Mouse (Mus musculus) A20 (cell line): Measurements from ENCODE around the gene Apol10a.
A peak's percentile ranks its signal among the peaks of the same experiment; 100 is the strongest.
"Not testable (repeated sequence)": the region's sequence is repeated elsewhere in the genome, so short reads cannot be mapped to it uniquely, and the experiment has no call there.

Source experiments
- DNase-seq: peaks from one replicate; pipeline ENCODE4 v3.0.0-alpha.2; 2011; ENCODE audit warnings: low read depth, low spot score

The Apol10a gene

DNA sequence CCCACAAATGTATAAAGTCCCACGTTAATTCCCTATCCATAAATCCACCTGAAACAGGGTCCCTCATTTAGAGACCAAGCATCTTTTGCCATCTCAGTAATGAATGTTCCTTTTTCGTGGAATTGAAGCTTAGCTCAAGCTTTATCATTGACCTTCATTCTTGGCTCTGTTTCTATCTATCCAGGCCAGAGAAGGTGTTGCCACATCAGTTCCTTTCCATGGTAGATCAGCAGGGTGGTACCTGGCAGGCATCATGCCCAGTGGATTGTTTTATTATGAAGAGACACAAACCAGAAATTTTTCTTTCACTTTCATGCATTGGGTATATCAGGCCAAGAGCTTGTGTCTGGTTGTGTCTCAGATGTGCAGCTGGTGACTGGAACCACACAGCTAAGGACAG is at the start of gene Apol10a:
Gene Apol10a, plus strand, starts transcription at position 355 of the 400 bp plus-strand sequence.
- DNase-seq: not testable (repeated sequence)

DNA sequence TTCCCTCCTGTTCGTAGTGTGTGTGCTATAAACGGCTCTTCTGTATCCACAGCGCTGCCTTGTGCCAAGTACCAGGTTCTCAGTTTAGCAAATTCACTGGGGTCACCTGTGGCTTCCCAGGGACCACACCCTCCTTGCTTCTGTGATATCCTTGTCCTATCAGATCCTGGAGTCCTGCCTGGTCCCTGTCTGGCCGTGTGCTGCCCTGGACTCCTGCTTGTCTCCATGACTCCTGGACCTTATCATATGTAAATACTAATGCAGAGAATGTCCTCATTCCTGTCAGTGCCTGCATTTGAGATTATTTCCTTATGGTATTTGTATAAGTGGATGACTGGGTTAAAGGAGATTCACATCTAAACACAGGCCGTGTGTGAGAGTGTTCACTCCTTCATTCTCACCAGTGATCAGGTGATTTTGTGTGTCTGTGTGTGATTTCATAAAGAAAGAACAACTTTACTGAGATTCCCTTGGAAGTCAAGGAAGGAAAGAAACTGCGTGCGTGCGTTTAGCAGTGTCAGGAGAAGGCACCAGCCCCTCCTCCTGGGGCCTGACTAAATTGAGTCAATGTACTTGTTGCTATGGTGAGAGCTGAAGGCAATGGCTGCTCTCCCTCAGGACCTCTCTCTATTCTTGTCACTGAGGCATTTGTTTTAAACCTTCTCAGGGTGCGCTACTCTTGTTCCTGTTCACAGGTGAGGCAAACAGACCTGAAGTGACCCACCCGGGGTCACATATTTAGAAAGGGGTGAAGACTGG is 48.0 kb upstream of the Apol10a start:
- DNase-seq: not testable (repeated sequence)

DNA sequence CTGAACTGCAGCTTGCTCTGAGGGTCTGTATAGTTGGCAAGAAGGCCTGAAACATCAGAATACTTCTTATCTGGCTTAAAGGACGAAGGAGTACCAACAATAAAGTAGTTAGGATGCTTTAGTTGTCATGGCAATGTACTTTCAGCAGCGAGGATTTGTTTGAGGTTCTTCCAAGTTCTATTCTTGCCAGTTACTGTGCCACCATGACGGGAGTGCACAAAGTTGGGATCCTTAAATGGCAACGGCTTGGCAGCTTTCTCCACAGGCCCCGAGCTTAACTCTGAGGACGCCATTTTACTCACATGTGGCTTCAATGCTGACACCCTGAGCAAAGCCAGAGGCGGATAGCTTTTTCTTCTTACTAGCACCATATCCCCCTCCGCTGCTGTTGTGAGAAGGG is 32.1 kb upstream of the Apol10a start:
- DNase-seq: not testable (repeated sequence)

DNA sequence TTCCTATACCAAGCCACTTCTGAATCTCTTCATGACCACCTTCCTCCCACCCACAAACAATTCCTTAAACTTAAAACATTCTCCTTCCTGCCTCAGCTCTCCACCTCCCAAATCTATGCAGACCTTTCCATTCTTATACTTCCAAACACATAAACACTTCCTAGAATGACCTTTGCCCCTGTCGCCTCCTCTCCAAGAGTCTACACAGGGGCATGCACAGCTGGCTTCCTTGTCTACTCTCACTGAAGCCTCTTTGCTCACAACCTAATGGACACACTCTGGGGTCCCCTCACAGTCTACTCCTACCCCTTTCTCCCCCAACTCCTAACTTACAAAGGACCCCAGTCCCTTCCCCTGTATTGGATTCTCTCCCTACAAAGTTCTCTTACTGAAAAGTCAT is 31.2 kb upstream of the Apol10a start:
- DNase-seq: not testable (repeated sequence)

DNA sequence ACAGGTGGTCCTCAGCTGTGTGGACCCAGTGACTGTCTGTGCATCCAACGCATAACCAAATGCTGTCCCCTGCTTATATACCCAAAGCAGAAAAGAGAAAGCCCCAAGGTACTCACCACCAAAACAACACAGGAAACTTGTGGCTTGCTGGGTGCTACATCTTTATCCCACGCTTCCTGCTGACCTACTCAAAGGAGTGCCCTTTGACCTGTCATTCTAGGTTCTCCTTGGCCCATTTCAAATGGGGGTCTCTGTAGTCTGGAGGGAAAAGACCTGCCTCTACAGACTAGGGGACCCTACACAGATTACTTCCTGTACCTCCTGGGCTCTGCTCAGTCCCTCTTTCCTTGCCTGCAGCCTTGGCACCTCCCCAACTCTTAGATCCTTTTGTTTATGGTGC is 29.5 kb upstream of the Apol10a start, which contains the start of gene Apol7b:
Gene Apol7b, minus strand, starts transcription at position 101 of the 400 bp plus-strand sequence.
- not testable (repeated sequence) for DNase-seq

DNA sequence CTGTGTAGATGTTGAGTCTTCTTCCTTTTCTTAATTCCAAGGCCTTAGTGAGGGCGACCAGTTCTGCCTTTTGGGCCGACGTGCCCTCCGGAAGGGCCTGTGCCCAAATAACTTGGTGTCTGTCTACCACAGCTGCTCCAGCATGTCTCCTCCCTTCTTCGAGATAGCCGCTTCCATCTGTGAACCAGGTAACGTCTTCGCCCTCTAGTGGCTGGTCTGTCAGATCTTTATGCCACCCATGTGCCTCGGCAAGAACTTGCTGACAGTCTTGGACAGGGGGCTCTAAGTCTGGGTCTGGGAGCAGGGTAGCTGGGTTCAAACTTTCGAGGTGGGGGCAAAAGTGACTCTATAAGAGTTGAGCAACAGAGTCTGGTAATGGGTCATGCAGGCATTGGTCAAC is 26.9 kb upstream of the Apol10a start:
- peak; percentile 30 for DNase-seq

DNA sequence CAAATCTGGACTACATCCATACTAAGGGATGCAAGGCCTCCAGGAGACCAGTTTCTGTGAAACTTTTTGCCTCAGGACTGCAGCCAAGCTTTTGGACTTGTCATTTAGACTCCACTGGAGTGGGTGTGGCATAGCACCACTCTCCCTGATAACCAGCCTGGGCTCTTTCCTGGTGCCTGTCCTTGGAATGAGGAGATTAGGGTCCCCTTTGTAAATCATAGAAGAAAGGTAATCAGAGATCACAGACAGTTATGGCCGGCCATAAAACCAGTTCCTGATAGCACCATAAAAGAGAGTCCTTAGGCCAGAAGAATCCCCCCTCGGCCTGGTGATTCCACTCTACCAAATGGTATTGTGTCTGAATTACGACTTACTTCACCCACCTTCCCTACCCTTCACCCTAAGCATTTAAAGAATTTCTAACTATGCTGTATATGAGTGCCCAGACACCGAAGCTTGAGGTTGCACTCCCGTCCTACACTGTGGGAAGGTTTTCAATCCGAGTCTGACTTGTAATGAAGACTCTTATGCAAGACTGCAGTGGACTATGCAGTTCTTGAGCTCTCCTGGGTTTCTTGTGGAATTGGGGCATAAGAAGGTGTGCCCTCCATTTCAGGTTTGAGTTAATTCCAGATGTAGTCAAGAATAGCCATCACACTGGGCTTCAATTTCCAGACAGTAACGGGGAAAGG is 2.0 kb upstream of the Apol10a start:
- DNase-seq: not testable (repeated sequence)

DNA sequence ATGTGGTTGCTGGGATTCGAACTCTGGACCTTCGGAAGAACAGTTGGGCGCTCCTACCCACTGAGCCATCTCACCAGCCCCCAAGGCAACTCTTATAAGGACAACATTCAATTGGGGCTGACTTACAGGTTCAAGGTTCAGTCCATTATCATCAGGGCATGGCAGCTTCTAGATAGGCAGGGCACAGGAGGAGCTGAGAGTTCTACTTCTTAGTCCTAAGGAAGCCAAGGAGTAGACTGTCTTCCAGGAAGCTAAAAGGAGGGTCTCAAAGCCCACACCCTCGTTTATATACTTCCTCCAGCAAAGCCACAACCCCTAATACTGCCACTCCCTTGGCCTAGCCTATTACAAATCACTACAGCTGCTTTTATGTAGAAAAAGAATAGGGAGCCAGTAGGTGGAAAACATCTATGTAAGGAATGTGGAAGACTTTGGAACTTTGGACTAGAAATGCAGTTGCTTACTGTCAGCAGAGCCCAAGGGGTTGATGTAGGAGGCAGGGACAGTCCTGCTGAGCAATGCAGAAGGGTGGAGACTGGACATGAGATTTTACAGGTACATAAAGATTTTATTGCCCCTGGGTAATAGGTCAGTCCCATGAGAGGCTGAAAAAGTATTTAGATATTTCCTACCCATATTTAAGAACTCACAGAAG is 5.4 kb downstream of the Apol10a start:
- no peak for DNase-seq

DNA sequence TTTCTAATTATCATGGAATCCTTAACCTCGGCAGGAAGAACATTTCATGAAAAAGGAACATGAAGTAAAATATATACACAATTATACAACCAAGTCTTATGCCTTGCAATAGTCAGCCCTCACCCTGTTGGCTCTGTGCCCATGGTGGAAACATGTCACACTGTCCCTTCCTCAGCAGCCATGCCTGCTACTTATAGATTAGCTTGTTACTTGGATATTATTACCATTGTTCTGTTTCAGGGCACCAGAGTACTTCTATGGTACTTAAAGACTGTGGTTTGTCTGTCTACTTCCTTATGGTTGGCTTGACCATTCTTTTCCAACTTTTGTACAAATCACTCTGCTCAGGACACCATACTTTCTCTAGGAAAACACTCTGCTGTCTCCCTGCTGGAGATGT is 16.3 kb downstream of the Apol10a start:
- not testable (repeated sequence) for DNase-seq

DNA sequence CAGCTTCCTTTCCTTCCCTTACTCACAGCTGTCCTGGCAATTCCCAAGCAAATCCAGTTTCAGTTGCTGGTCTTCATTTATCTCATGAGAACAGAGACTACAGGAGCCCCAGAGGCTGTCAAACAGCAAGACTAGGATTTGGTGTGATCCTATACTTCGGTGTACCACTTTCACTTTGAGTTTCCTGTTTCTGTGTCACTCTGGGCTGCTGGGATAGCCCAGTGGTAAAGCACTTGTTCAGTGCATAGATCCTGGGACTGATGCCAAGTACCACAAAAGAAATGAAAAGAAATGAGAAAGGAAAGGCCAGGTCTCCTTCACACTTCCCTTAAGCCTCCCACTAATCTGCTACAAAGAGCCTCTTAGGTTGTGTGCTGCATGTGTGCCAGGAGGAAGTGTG is 17.8 kb downstream of the Apol10a start:
- DNase-seq: not testable (repeated sequence)

DNA sequence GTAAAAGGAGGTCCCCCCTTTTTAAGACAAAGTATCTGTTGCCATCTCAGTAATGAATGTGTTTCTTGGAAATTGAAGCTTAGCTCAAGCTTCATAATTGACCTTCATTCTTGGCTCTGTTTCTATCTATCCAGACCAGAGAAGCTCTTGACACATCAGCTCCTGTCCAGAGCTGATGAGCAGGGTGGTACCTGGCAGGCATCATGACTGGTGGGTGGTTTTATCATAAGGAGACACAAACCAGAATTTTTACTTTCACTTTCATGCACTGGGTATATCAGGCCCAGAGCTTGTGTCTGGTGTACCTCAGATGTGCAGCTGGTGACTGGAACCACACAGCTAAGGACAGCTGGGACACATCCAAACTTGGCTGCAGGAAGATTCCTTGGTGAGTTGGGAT is 31.1 kb downstream of the Apol10a start, which contains the start of gene Apol11a:
Gene Apol11a, plus strand, starts transcription at position 306 of the 400 bp plus-strand sequence.
- DNase-seq: not testable (repeated sequence)

DNA sequence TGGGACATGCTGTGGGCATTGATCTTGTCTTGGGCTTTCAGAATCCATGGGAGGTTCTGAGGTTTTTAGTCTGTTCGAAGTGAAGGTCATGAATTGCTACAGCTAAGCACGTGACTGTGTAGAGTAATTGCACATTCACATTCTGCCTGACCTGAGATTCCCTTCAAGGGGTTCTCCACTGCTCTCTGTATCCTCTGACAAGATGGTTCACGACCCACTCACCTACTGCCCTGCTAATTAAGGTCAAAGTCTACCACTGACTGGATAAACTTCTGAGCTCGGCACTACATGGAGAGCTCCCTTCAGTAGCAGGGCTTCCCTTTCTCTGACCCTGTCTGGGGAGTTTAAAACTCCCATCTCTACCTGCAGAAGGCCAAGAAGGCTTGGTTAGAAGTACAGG is 43.7 kb downstream of the Apol10a start:
- DNase-seq: not testable (repeated sequence)

DNA sequence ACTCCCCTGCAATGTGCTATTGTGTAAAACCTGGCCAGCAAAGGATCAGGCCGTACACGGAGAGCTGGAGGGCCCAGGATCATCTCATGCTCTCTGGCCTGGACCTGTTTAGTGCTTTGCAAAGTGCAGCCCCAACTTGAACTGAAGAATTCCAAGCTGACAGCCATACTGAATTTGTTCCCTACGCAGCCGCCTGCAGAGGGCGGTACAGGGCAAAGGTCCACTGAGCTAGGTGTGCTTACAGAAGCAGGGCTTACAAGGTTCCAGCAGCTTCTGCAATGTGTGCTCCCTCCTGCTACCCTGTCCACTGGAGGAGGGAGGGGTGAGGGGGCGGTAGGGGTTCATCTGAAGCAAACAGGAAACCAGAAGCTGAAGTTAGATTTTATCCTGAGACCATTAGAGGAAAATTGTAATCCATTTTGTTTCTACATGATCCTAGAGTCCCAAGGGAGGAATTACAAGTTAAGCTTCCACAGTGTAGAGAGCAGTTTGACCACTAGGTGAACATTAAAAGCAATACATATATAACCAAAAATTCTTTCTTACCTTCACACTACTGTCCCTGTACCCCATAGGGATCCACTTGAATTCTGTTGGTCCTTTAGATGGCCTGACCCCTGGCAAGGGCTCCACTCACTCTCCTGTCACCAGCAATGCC is 46.5 kb downstream of the Apol10a start:
- DNase-seq: not testable (repeated sequence)

DNA sequence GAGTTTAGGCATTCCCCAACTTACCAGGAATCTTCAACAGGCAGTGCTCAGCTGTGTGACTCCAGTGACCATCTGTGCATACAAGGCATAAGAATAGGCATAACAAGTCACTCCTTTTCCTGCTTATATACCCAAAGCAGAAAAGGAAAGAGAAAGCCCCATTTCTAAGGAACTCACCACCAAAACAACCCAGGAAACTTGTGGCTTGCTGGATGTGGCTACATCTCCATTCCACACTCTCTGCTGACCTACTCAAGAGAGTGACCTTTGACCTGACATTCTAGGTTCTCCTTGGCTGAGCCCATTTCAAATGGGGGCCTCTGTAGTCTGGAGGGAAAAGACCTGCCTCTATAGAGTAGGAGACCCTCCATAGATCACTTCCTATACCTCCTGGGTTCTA is 56.4 kb downstream of the Apol10a start, which contains the start of gene Apol7c:
Gene Apol7c, minus strand, starts transcription at position 101 of the 400 bp plus-strand sequence.
- no peak for DNase-seq

DNA sequence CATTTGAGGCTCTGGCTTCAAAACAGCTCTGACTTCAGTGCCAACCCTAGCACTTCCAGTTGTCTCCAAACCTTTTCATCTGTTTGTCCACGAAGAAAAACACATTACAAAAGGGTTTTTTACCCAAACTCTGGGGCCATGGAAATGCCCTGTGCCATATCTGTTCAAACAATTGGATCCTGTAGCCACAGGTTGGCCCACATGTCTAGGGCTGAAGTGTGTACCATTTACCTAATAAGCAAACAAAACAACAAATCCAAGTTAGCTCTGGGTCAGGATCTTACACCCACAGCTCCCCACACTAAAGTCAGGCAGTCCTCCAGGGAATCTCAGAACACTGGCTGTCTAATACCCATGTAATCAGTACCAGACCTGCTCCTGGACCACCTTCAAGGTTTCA is 62.4 kb downstream of the Apol10a start:
- not testable (repeated sequence) for DNase-seq
